Mouse (Mus musculus) lung, postnatal 0 days (tissue): ENCODE data around the gene Tas2r143. TPM values are rescaled to one million over a fixed set of nuclear protein-coding genes. Genes with fewer than 3 reads are reported as not detected.
A peak's percentile ranks its signal among the peaks of the same experiment; 100 is the strongest.

Experiments used
- ATAC-seq: fragments of 200-750 bp; cut with Nextera tagmentation; 2 replicates; pipeline ENCODE4 v1.8.0; 2017; ENCODE audit warnings: moderate library complexity
- DNase-seq: peaks from one replicate; pipeline ENCODE4 v3.0.0-alpha.2; 2016; ENCODE audit warnings: low spot score
- H3K27ac ChIP-seq: fragments of 300-500 bp; sonication (generic); 2 replicates; pipeline ENCODE4 v1.5.1; 2014; ENCODE audit warnings: antibody characterized with exemption, mild to moderate bottlenecking, low read length, mixed read lengths
- H3K27me3 ChIP-seq: fragments of 300-500 bp; sonication (generic); replicated peaks from 2 replicates; pipeline ENCODE4 v1.6.1; 2014; ENCODE audit warnings: low read length, mixed read lengths; ENCODE audit not compliant: insufficient read depth
- H3K36me3 ChIP-seq: fragments of 300-500 bp; sonication (generic); 2 replicates; pipeline ENCODE4 v1.6.1; 2014; ENCODE audit warnings: low read length, mixed read lengths; ENCODE audit not compliant: insufficient read depth
- H3K4me1 ChIP-seq: fragments of 300-500 bp; sonication (generic); 2 replicates; pipeline ENCODE4 v1.6.1; 2014; ENCODE audit warnings: antibody characterized with exemption, low read depth, low read length, mixed read lengths; ENCODE audit not compliant: insufficient read depth
- H3K4me2 ChIP-seq: fragments of 300-500 bp; sonication (generic); replicated peaks from 2 replicates; pipeline ENCODE4 v1.6.1; 2014; ENCODE audit warnings: low read depth, mild to moderate bottlenecking, low read length, moderate library complexity, mixed read lengths
- H3K4me3 ChIP-seq: fragments of 300-500 bp; sonication (generic); 2 replicates; pipeline ENCODE4 v1.5.1; 2014; ENCODE audit warnings: low read depth, low read length
- H3K9ac ChIP-seq: fragments of 300-500 bp; sonication (generic); replicated peaks from 2 replicates; pipeline ENCODE4 v1.6.1; 2014; ENCODE audit warnings: low read depth, mild to moderate bottlenecking
- H3K9me3 ChIP-seq: fragments of 300-500 bp; sonication (generic); 2 replicates; pipeline ENCODE4 v1.6.1; 2016; ENCODE audit warnings: low read length, mixed read lengths
- CTCF ChIP-seq: IDR thresholded peaks from 2 replicates; pipeline ENCODE4 v1.5.1; 2016; ENCODE audit warnings: antibody characterized with exemption, mild to moderate bottlenecking
- EP300 ChIP-seq: IDR thresholded peaks from 2 replicates; pipeline ENCODE4 v1.6.1; 2016; ENCODE audit warnings: antibody characterized with exemption, mild to moderate bottlenecking, control low read depth
- WGBS: fragments of 180-500 bp; shearing (Covaris S2); extraction: QIAGEN DNeasy Blood & Tissue Kit; methylation state at CpG from one replicate; pipeline ENCODE4 v1.1.7; 2014; 5-methylcytosine and 5-hydroxymethylcytosine counted together
- polyA plus RNA-seq: library from polyadenylated mRNA; unstranded; fragments of >200 nt; fragmentation: Nextera tagmentation; extraction: Ambion mirVana; gene quantifications from 2 replicates; pipeline ENCODE4 v1.2.1, GENCODE M21; 2015

Gene Tas2r143
- polyA plus RNA-seq, 1 experiment from 2014 or later = not detected

DNA sequence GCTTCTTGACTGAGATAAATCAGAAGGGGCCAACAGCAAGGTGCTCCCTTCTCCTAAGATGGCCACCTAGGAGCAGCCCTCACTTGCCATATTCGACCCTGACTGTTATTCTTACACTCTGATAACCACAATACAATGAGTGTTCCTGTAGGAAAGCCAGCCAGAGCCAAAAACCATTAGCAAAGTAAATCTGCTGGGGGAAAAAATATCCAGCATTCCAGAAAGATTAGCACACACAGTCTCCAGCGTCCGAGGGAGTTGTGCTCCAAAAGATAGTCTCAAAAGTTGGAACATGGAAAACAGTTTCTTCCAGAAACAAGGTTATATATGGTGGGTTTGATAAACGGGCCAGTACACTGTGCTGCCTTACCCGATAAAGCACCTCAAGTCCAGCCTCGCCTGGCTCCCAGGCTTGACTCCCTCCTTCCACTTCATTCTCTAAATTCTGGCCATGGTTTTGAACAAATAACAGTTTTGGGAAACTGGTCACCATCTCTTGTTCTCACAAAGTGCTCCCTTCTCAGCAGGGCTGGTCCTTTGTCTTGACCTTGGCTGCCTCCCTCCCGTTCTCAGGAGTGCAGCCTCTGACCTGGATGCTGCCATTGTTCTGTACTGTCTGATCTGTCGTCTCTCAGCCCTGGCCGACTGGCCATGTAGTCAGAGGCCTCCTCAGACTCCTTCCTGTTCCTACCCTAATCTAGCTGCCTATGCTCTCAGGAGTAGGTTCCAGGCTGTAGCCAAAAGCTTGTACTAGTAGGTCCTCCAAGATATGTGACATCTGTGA, 40.5 kb upstream of the Tas2r143 start:
- TF ChIP-seq EP300 (no peak), CTCF (no peak)
- H3K4me1 ChIP-seq = peaks cover 5% of the 10 kb centered on the region
- peak overlapping the region; percentile 7; the same call in 1 of the 2 replicates for H3K27ac ChIP-seq
- no peak overlapping the region for H3K9ac ChIP-seq
- DNase-seq (peak; percentile 66), ATAC-seq (no peak)
- H3K9me3 ChIP-seq = no peaks in the 10 kb centered on the region
- WGBS = 54% methylated on average over 9 of the region's 9 CpGs
- H3K4me2 ChIP-seq = no peak overlapping the region
- peaks cover 50% of the 10 kb centered on the region for H3K36me3 ChIP-seq
- H3K27me3 ChIP-seq = no peaks in the 10 kb centered on the region
- no peak overlapping the region for H3K4me3 ChIP-seq

DNA sequence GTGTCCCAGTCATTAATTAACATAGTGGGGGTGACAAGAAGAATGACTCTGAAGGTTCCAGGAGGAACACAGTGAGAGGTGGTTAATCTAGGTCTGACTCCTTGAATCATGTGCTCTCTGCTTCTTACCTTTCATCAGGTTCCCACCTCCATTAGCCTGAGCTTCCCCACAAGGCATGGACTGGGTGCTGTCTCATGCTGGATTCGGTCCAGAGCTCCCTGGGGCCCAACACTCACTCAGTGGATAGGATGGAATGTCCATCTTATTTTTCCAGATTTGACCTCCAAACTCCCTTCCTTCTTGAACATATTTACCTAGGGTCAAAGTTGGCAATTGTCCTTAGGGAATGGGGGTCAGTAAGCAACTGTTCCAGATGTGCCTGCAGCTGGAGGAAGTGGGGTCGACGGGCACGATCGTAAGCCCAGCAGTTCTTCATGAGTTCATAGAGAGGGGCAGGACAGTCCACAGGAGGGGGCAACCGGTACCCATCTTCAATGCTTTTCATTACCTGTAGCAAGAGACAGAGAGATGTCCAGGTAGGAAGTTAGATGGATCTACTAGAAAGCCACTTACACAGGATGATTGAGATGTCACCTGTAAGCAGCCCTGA, 39.7 kb upstream of the Tas2r143 start:
- DNase-seq = no peak
- no peak overlapping the region for H3K4me3 ChIP-seq
- no peaks in the 10 kb centered on the region for H3K27me3 ChIP-seq
- H3K36me3 ChIP-seq = peaks cover 44% of the 10 kb centered on the region
- TF ChIP-seq CTCF (no peak), EP300 (no peak)
- no peak overlapping the region for H3K9ac ChIP-seq
- 80% methylated on average over 6 of the region's 6 CpGs for WGBS
- H3K4me1 ChIP-seq = no peaks in the 10 kb centered on the region; the same call in 1 of the 2 replicates
- H3K27ac ChIP-seq = peak overlapping the region; percentile 15; the same call in 1 of the 2 replicates
- H3K4me2 ChIP-seq = no peak overlapping the region
- H3K9me3 ChIP-seq = no peaks in the 10 kb centered on the region
- no peak for ATAC-seq

DNA sequence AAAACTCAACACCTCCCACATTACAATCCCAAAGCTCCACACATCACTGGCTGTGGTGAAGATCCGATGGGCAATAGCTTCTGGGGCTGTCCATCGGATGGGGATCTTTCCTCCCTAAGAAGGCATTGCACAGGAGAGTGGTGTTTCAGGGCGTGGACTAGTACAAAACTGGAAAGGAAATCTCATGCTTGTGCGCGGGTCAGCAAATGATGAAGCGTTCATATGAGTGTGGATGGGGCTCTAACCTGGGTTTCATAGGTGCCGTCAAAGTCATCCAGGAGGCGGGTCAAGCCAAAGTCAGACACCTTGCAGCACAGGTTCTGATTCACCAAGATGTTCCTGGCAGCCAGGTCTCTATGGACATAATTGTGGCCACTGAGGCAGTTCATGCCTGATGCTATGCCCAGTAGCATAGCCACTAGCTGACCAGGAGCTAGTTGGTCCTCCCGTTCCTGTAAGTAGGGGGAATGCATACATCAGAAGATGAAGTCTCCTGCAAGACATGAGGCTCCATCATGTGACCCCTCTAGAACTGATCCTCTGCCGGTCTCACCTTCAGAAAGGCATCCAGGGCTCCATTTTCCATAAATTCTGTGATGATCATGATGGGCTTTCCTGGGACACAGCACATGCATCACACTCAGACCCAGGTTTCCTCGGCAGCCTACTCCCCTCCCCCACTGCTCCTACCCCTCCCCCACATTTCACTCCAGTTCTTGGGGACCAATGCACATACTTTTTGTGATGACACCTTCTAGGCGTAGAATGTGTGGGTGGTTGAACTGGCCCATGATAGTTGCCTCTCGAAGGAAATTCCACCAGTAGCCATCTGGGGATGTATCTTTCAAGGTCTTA, 38.8 kb upstream of the Tas2r143 start:
- ATAC-seq (no peak), DNase-seq (no peak)
- 0 out of 2 replicates have a peak overlapping the region, but pooled peaks have one; percentile 62 for H3K27ac ChIP-seq
- whole genome bisulfite sequencing = 86% methylated on average over 13 of the region's 13 CpGs
- no peaks in the 10 kb centered on the region; the same call in 1 of the 2 replicates for H3K4me1 ChIP-seq
- peaks cover 38% of the 10 kb centered on the region for H3K36me3 ChIP-seq
- no peak overlapping the region for H3K9ac ChIP-seq
- no peaks in the 10 kb centered on the region for H3K27me3 ChIP-seq
- no peak overlapping the region for H3K4me2 ChIP-seq
- no peak overlapping the region for H3K4me3 ChIP-seq
- H3K9me3 ChIP-seq = no peaks in the 10 kb centered on the region
- TF ChIP-seq CTCF = no peak
- no peak for TF ChIP-seq EP300

DNA sequence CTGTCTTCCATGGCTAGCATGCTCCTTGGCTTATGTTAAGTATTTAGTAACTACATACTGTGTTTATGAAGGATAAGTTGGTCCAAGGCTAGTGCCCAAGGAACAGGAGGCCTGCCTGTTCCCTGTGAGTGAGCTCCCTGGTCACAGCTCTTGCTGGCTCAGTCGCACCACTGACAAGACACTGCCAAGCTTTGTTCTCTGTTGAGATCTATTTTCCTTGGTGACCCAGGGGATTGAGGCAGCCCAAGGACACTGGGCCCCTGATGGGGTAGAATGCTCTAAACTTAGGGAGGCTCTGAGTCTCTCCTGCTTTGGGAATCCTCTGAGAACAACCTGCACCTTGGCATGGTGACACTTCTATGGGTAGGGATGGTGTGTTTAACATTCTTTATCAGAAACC, 38.0 kb upstream of the Tas2r143 start:
- Histone ChIP-seq H3K27ac (peak overlapping the region; percentile 62; the same call in 1 of the 2 replicates), H3K27me3 (no peaks in the 10 kb centered on the region), H3K4me1 (no peaks in the 10 kb centered on the region; the same call in 1 of the 2 replicates), H3K36me3 (peaks cover 30% of the 10 kb centered on the region), H3K4me2 (no peak overlapping the region), H3K9me3 (no peaks in the 10 kb centered on the region), H3K9ac (no peak overlapping the region), H3K4me3 (no peak overlapping the region)
- 50% methylated on average over 1 of the region's 1 CpGs for WGBS
- no peak for DNase-seq
- TF ChIP-seq EP300 = no peak
- no peak for TF ChIP-seq CTCF
- ATAC-seq = no peak

DNA sequence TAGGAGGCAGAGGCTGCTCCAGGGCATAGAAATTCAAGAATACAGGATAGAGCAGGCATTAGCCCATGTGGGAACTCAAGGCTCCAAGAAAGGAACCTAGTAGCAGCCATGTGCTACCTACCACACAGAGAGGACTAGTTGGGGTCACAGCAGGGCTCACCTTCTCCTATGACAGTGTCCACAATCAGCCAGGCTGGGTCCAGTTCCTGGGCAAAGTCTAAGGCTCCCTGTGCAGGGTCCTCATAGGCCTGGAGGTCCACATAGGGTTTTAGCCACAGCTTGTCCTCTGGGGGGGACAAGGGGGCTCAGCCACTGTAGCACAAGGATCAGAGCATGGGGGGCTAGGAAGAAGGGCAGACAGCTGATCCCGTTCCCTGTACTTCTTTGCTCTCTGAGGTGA, 37.5 kb upstream of the Tas2r143 start:
- DNase-seq (no peak), ATAC-seq (peak; percentile 7)
- Histone ChIP-seq H3K9me3 (no peaks in the 10 kb centered on the region), H3K4me1 (no peaks in the 10 kb centered on the region; the same call in 1 of the 2 replicates), H3K27me3 (no peaks in the 10 kb centered on the region), H3K27ac (peak overlapping the region; percentile 62), H3K4me2 (no peak overlapping the region), H3K36me3 (peaks cover 26% of the 10 kb centered on the region), H3K4me3 (no peak overlapping the region), H3K9ac (no peak overlapping the region)
- TF ChIP-seq EP300 = no peak
- TF ChIP-seq CTCF = no peak
- 67% methylated on average over 1 of the region's 1 CpGs for WGBS

DNA sequence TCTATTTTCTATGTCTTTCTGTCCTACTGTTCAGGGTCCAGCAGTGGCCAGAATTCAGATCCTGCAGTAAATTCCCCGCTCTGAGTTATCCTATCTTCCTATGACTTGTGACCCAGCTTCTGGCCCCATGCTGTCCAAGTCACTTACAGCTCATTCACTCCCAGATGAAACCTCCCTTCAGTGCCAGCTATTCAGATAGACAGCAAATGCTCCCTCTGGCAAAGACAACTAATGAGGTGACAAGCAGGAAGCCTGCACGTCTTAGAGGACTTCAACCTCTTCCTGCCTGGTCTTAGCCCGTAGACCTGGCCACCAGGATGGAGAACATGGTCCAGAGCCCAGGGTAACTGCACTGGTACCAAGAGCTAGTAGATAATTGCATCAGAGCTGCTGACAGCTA, 37.1 kb upstream of the Tas2r143 start:
- Histone ChIP-seq H3K36me3 (peaks cover 21% of the 10 kb centered on the region), H3K27me3 (no peaks in the 10 kb centered on the region), H3K9ac (no peak overlapping the region), H3K4me1 (no peaks in the 10 kb centered on the region; the same call in 1 of the 2 replicates), H3K4me2 (no peak overlapping the region), H3K9me3 (no peaks in the 10 kb centered on the region), H3K4me3 (no peak overlapping the region), H3K27ac (peak overlapping the region; percentile 62; the same call in 1 of the 2 replicates)
- WGBS = 43% methylated on average over 3 of the region's 3 CpGs
- TF ChIP-seq CTCF = no peak
- TF ChIP-seq EP300 = 0 out of 2 replicates have a peak, but pooled peaks have one; percentile 43
- DNase-seq = peak; percentile 89
- peak; percentile 82 for ATAC-seq
